Mouse (Mus musculus) CD4-positive naive resting alpha-beta T cell, adult 76 days (primary cell): ENCODE measurements around the gene Spg11. TPM values are rescaled to one million over a fixed set of nuclear protein-coding genes. Genes with fewer than 3 reads are reported as not detected.

Experiments
- total RNA-seq: library from RNA; stranded (reverse); gene quantifications from one replicate; pipeline ENCODE4 v1.2.4, GENCODE M21; 2023

Gene Spg11
- total RNA-seq, result 23.4 TPM

DNA sequence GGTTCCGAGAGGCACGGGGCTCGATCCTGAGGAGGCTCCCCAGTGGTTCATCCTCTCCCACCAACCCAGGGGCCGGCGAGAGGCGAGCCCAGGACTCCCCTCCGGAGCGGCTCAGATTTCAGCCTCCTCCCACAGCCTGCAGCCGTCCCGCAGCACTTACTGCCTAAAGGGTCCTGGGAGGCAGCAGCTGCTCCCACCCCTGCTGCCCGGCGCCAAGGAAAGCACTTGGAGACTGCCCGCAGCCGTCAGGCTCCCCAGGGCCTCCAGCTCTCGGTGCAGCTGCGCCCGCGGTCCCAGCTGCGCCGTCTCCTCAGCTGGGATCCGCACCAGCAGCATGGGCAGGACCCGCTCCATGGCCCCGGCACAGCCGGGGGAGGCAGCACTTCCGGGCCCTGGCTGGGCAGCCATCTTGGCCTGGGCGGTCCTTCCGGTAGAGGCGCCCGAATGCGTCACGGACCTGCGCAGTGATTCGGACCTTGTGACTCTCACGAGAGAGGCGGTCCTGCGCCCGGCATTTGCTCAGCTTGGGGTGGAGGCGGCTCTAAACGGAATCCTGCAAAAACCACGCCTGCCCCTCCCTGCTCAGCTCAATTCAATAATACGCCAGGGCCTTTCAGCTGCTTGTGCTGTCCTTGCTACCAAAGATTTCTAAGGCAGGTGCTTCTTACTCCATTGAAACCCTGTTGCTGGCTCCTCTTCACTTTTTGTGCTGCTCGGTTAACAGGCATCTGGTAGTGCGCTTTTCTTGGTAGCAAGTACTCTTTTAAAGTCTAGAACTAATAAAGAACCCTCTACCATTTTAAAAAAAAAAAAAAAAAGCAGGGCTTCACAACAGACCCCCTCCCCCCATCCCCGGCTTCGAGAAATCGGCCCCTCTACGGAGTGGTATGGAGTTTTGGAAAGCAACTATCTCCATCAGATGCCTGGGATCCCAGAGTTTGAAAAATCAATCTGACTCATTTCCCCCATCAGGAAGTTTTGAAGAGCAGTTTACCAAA is at the start of gene Spg11:
Gene Spg11 (minus strand): TSS at position 426 of the 998 bp plus-strand sequence.

DNA sequence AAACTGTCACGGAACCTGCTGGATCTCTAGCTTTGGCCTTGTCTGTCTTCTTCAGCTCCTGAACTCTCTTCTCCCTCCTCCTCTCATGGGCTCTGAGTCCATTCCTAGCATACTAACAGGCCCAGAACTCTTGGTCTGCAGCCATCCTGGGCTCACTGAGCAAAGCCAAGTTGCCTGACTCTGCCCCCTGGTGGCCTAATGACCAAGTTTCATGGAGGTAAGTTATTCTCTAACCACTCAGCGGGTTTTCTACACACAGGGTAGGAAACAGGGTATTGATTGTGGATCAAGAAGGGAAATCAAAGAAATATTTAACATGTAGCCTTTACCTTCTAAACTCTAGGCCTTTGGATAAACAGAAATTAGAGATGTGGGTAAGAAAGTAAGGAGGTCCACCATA is 42.5 kb upstream of the Spg11 start, which contains the start of gene Trim69:
Gene Trim69 (plus strand): TSS at position 21 of the 400 bp plus-strand sequence.

DNA sequence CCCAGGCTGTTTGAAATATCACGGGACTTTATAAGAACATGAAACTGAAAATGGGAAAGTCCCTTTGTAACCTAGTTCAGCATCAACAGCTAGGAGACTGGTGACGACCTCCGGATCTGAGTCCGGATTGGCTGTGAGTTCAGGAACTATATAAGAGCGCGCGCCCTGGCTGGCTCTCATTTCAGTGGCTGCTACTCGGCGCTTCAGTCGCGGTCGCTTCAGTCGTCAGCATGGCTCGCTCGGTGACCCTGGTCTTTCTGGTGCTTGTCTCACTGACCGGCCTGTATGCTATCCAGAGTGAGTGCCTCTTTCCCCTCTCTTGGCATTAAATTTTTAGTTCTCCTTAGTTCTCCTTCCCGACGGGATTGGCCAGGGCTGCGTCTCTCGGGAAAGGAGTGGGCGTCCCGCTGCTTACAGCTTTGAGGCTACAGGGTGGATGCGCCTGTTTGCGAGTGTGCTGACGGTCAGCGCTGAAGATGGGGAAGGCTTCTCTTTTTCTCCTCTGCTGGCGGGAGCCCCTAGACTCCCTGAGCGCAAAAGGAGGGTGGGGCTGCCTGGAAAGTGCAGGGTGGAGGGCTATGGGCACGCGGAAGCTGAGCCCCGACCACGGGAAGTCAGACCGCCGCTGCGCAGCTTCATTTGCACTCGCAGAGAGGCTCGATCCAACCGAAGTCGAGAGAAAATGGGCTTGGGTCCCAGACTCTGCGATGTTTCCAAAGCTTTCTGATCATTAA is 29.5 kb upstream of the Spg11 start, which contains the start of gene B2m:
Gene B2m (plus strand): TSS at position 179 of the 734 bp plus-strand sequence.

DNA sequence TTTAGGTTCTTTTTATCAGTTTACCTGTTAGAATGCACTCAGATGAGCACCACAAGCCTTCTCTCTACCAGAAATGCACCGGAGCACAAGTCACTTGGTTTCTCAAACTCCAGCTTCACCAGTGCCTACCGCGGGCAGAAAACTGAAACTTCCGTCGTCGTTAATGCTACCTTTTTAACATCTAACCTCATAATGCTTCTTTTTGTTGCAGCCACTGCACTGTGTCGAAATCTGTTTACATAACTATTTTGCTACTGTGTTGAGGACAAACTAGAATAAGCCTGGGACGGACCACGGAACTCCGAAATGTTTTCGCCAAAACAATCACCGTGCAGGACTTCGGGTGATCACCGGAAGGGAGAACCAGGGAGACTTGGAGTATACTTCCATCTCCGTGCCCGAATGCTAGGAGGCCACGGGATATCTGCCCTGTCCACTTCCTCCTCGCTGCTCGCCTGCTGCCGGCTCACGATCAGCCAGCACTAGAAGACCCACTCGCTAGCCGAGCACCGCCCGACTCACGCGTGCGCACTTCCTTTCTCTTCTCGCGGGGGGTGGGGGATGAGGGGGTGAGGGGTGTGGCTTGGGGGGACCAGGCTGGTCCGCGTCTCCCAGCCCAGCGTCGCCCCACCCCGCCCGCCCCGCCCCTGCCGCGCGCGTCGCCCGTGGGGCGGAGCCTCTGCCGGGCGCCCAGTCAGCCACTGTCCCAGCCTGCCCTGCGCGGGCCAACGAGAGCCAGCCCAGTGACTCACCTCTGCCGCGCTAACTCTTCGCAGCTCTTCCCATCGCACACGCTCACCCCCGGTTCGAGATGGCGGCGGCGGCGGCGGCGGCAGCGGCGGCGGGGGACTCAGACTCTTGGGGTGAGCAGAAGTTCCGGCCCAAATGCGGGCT is 90.1 kb downstream of the Spg11 start, which contains the start of gene Eif3j1:
Gene Eif3j1 (plus strand): TSS at position 685 of the 894 bp plus-strand sequence.

Other genes starting within 250 kb of the Spg11 start
- gene Ctdspl2, start 162.4 kb downstream of the Spg11 start, total RNA-seq, result 42.1 TPM
- not detected for gene Mageb3, start 162.3 kb downstream of the Spg11 start, total RNA-seq
- 50.2 TPM for gene Eif3j1, start 89.8 kb downstream of the Spg11 start, total RNA-seq
- gene B2m, start 29.3 kb upstream of the Spg11 start, total RNA-seq, result 2,438 TPM
- 0.85 TPM for gene Trim69, start 42.3 kb upstream of the Spg11 start, total RNA-seq
- gene Patl2, start 67.8 kb upstream of the Spg11 start, total RNA-seq, result not detected
- gene Terb2, start 67.9 kb upstream of the Spg11 start, total RNA-seq, result not detected
- 5.2 TPM for gene Sord, start 116.4 kb upstream of the Spg11 start, total RNA-seq
- gene Duox2, start 180.1 kb upstream of the Spg11 start, total RNA-seq, result not detected
- 0.47 TPM for gene Duoxa2, start 180.5 kb upstream of the Spg11 start, total RNA-seq
- not detected for gene Duoxa1, start 195.3 kb upstream of the Spg11 start, total RNA-seq
- not detected for gene Duox1, start 197.3 kb upstream of the Spg11 start, total RNA-seq